Mouse (Mus musculus): ENCODE measurements around the gene Pon3.

DNA sequence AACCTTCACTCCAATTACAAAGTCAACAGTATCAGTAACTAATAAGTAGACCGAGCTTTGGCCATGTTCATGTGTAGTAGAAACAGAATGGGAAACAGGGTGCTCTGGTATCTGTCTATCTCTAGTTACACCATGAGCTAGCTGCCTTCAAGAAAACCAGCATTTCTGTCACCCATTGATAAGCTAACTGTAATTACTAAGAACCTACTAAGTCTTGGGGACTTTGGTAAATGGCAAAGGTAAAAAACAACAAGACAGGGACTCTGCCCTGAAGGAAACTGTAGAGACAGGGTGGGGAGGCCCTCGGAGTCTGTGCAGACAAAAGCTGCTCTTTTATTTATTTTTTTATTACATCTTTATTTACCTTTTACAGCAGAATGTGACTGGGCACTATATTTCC, 31.3 kb upstream of the Pon3 start:
- no peak for TF ChIP-seq CTCF (IDR thresholded peaks at IDR 0.05; ENCODE audit: low read depth)
- peak; percentile 96 for TF ChIP-seq EP300 (IDR thresholded peaks at IDR 0.05; ENCODE audit: low read depth)
